Mouse (Mus musculus) heart, embryonic 14.5 days (tissue): ENCODE measurements around the gene AW549877. TPM values are rescaled to one million over a fixed set of nuclear protein-coding genes. Genes with fewer than 3 reads are reported as not detected.

ENCODE experiments used
- ATAC-seq: fragments of 200-750 bp; cut with Nextera tagmentation; 2 replicates; pipeline ENCODE4 v1.8.0; 2017; ENCODE audit warnings: low read depth, moderate TSS enrichment; ENCODE audit not compliant: insufficient number of reproducible peaks, insufficient read depth, low FRiP score
- H3K27ac ChIP-seq, 2 experiments: fragments of 200-500 bp in 1 of 2; fragments of 300-500 bp in 1 of 2; sonication (generic) in 1 of 2; replicated peaks in 1 of 2; 2 replicates each; pipeline ENCODE4 v1.5.1; 2012 to 2014; ENCODE audit warnings: low read depth in 2 of 2, low read length in 2 of 2, control low read depth in 1 of 2, mild to moderate bottlenecking in 1 of 2, mixed read lengths in 1 of 2; ENCODE audit not compliant: control insufficient read depth in 1 of 2, insufficient read depth in 1 of 2
- H3K27me3 ChIP-seq: fragments of 300-500 bp; sonication (generic); 2 replicates; pipeline ENCODE4 v1.6.1; 2014; ENCODE audit warnings: mild to moderate bottlenecking, low read length, control low read depth; ENCODE audit not compliant: control insufficient read depth, insufficient read depth
- H3K36me3 ChIP-seq: fragments of 300-500 bp; sonication (generic); 2 replicates; pipeline ENCODE4 v1.6.1; 2014; ENCODE audit warnings: mild to moderate bottlenecking, control low read depth, low read length, mixed read lengths; ENCODE audit not compliant: control insufficient read depth, insufficient read depth
- H3K4me1 ChIP-seq, 2 experiments: fragments of 200-500 bp in 1 of 2; fragments of 300-500 bp in 1 of 2; sonication (generic) in 1 of 2; 2 replicates each; pipeline ENCODE4 v1.6.1; 2012 to 2014; ENCODE audit warnings: low read length in 2 of 2, control low read depth in 1 of 2, mixed read lengths in 1 of 2; ENCODE audit not compliant: control insufficient read depth in 2 of 2, insufficient read depth in 2 of 2
- H3K4me2 ChIP-seq: fragments of 300-500 bp; sonication (generic); 2 replicates; pipeline ENCODE4 v1.6.1; 2014; ENCODE audit warnings: mild to moderate bottlenecking, low read length
- H3K4me3 ChIP-seq, 2 experiments: fragments of 200-500 bp in 1 of 2; fragments of 300-500 bp in 1 of 2; sonication (generic) in 1 of 2; 2 replicates each; pipeline ENCODE4 v1.5.1; 2012 to 2014; ENCODE audit warnings: low read length in 2 of 2, mild to moderate bottlenecking in 2 of 2, control low read depth in 1 of 2, low read depth in 1 of 2, moderate library complexity in 1 of 2; ENCODE audit not compliant: control insufficient read depth in 1 of 2, insufficient read depth in 1 of 2
- H3K9ac ChIP-seq: fragments of 300-500 bp; sonication (generic); 2 replicates; pipeline ENCODE4 v1.6.1; 2014; ENCODE audit warnings: mild to moderate bottlenecking, low read length
- H3K9me3 ChIP-seq: fragments of 300-500 bp; sonication (generic); 2 replicates; pipeline ENCODE4 v1.6.1; 2016; ENCODE audit warnings: low read length, control low read depth; ENCODE audit not compliant: control insufficient read depth
- WGBS: fragments of 180-500 bp; shearing (Covaris S2); extraction: QIAGEN DNeasy Blood & Tissue Kit; methylation state at CpG from one replicate; pipeline ENCODE4 v1.1.7; 2014; 5-methylcytosine and 5-hydroxymethylcytosine counted together
- polyA plus RNA-seq: library from polyadenylated mRNA; unstranded; fragments of >200 nt; fragmentation: Nextera tagmentation; extraction: Ambion mirVana; gene quantifications from 2 replicates; pipeline ENCODE4 v1.2.1, GENCODE M21; 2014

Gene AW549877
- polyA plus RNA-seq, 1 experiment from 2014 or later: 31.6 TPM

GRCm38 (mm10) chr15:3979871-3980270 is 15.7 kb downstream of the AW549877 start:
- peak overlapping the region; percentile 95 to 98 for H3K27ac ChIP-seq
- H3K9me3 ChIP-seq: no peaks in the 10 kb centered on the region
- peaks cover 0 to 7% of the 10 kb centered on the region in 2 experiments; a peak in 1 of 4 replicates for H3K4me1 ChIP-seq
- WGBS: 71% methylated on average over 3 of the region's 3 CpGs
- H3K9ac ChIP-seq: peak overlapping the region; percentile 89
- peak overlapping the region; percentile 68 for H3K4me2 ChIP-seq
- H3K36me3 ChIP-seq: peaks cover 38% of the 10 kb centered on the region
- ATAC-seq: no peak
- no peaks in the 10 kb centered on the region for H3K27me3 ChIP-seq
- peak overlapping the region in 1 of 2 experiments; percentile 63; a peak in 2 of 4 replicates for H3K4me3 ChIP-seq

GRCm38 (mm10) chr15:3979061-3979848 is 16.3 kb downstream of the AW549877 start, which contains the start of gene Fbxo4:
Fbxo4 (minus strand) TSS chr15:3979573.
- H3K4me2 ChIP-seq: peak within 1 kb of the TSS; percentile 68
- peak within 1 kb of the TSS; percentile 63 to 68 for H3K4me3 ChIP-seq
- peaks cover 0 to 7% of the 10 kb centered on the region in 2 experiments; a peak in 1 of 4 replicates for H3K4me1 ChIP-seq
- no peaks in the 10 kb centered on the region for H3K27me3 ChIP-seq
- ATAC-seq: peak; percentile 94
- peak within 1 kb of the TSS; percentile 89 for H3K9ac ChIP-seq
- under 1% methylated on average over 61 of the region's 61 CpGs for WGBS
- no peaks in the 10 kb centered on the region for H3K9me3 ChIP-seq
- peaks cover 37% of the 10 kb centered on the region for H3K36me3 ChIP-seq
- H3K27ac ChIP-seq: peak within 1 kb of the TSS; percentile 95 to 98

- Histone ChIP-seq H3K36me3 (peaks cover 30% of the 10 kb centered on the region), H3K27ac (no peak overlapping the region), H3K27me3 (no peaks in the 10 kb centered on the region), H3K4me1 (peaks cover 0 to 7% of the 10 kb centered on the region in 2 experiments; a peak in 1 of 4 replicates), H3K4me2 (peak overlapping the region; percentile 68; the same call in 1 of the 2 replicates), H3K4me3 (peak overlapping the region in 1 of 2 experiments; percentile 63; a peak in 1 of 4 replicates), H3K9ac (no peak overlapping the region), H3K9me3 (no peaks in the 10 kb centered on the region)
- no peak for ATAC-seq
- WGBS: 91% methylated on average over 2 of the region's 2 CpGs
These were observed 17.3 kb downstream of the AW549877 start for GRCm38 (mm10) chr15:3978279-3978678.

- H3K4me2 ChIP-seq: no peak overlapping the region
- H3K9me3 ChIP-seq: no peaks in the 10 kb centered on the region
- no peak overlapping the region for H3K4me3 ChIP-seq
- H3K9ac ChIP-seq: no peak overlapping the region
- ATAC-seq: no peak
- H3K4me1 ChIP-seq: no peaks in the 10 kb centered on the region
- WGBS: 80% methylated on average over 3 of the region's 3 CpGs
- H3K27me3 ChIP-seq: no peaks in the 10 kb centered on the region
- no peak overlapping the region for H3K27ac ChIP-seq
- H3K36me3 ChIP-seq: peaks cover 40% of the 10 kb centered on the region
These were observed 22.2 kb downstream of the AW549877 start for GRCm38 (mm10) chr15:3973300-3973699.

GRCm38 (mm10) chr15:3970193-3970592 is 25.4 kb downstream of the AW549877 start:
- Histone ChIP-seq H3K27ac (no peak overlapping the region), H3K9me3 (no peaks in the 10 kb centered on the region), H3K4me3 (no peak overlapping the region), H3K4me2 (no peak overlapping the region), H3K27me3 (no peaks in the 10 kb centered on the region), H3K36me3 (peaks cover 43% of the 10 kb centered on the region), H3K4me1 (no peaks in the 10 kb centered on the region), H3K9ac (no peak overlapping the region)
- no peak for ATAC-seq
- WGBS: 92% methylated on average over 6 of the region's 6 CpGs

- ATAC-seq: no peak
- Histone ChIP-seq H3K36me3 (peaks cover 44% of the 10 kb centered on the region), H3K27ac (no peak overlapping the region), H3K9ac (no peak overlapping the region), H3K9me3 (no peaks in the 10 kb centered on the region), H3K27me3 (no peaks in the 10 kb centered on the region), H3K4me3 (no peak overlapping the region), H3K4me2 (no peak overlapping the region), H3K4me1 (no peaks in the 10 kb centered on the region)
- WGBS: 78% methylated on average over 14 of the region's 14 CpGs
These were observed 25.8 kb downstream of the AW549877 start for GRCm38 (mm10) chr15:3969743-3970142.

GRCm38 (mm10) chr15:3962251-3962650 is 33.3 kb downstream of the AW549877 start:
- WGBS: 46% methylated on average over 8 of the region's 8 CpGs
- peak overlapping the region; percentile 39 to 40 for H3K27ac ChIP-seq

More at GRCm38 (mm10) chr15:3962251-3962650, 33.3 kb downstream of the AW549877 start:
- Histone ChIP-seq H3K4me1 (peaks cover 2 to 5% of the 10 kb centered on the region in 2 experiments; a peak in 2 of 4 replicates), H3K9ac (no peak overlapping the region), H3K4me2 (no peak overlapping the region), H3K4me3 (no peak overlapping the region), H3K9me3 (no peaks in the 10 kb centered on the region), H3K27me3 (no peaks in the 10 kb centered on the region), H3K36me3 (peaks cover 7% of the 10 kb centered on the region; the same call in 1 of the 2 replicates)
- peak; percentile 79 for ATAC-seq
